Mouse (Mus musculus) urinary bladder, postnatal 14 days (tissue): Measurements from ENCODE around the gene Itpripl2.

Source experiments
- DNase-seq: peaks from one replicate; pipeline ENCODE4 v3.0.0; 2021; ENCODE audit warnings: low spot score

Gene Itpripl2

DNA sequence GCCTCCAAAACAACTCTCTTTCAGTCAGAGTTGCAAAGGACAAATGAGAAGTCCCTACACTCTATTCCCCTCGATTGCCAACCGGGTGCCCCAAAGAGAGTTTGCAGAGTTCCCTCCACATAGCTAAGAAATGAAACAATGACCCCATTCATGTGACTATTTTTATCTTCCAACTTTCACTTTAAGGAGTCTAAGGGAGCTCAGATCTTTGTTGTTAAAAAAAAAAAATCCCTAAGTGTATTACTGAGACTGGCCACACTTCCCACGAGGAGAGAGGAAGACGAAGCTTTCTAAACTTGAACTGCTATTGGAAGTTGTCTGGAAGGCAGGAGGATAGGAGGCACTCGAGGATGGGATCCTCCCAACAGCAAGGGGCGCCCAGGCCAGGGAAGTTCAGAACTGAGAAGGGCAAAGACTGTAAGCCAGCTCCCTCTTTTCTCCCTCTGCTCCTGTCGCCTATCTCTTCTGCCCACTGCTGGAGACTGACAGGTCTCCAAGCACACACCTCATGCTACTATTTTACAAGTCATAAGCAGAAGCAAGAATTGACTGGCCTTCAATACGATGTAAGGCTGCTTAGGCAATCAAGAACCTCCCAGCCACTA is 3.6 kb downstream of the Itpripl2 start:
- no peak for DNase-seq

DNA sequence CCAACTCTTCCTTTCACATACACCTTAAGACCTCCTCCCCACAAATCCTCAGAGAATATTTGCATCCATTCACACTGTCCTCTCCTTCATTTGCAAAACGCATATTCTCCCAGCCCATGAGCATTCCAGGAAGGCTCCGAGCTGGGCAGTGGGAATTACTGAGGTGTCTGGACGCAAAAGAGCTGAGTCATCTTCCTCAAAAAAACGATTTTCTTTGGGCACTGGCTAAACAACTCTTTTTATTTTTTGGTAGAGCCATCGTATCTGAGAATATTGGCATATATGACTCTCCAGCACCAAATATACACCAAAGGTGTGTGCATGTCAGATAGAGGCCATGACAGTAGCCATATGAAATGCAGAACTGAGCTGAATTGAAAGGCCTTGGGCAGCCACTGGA is 4.9 kb downstream of the Itpripl2 start:
- DNase-seq, result no peak

- no peak for DNase-seq
These were observed 7.8 kb downstream of the Itpripl2 start for GRCm38 (mm10) chr7:118483996-118484395.

- DNase-seq, result no peak
These were observed 9.8 kb downstream of the Itpripl2 start for GRCm38 (mm10) chr7:118482001-118482400.

GRCm38 (mm10) chr7:118481047-118481810 is 10.5 kb downstream of the Itpripl2 start:
- DNase-seq, result no peak

GRCm38 (mm10) chr7:118480160-118480709 is 11.5 kb downstream of the Itpripl2 start:
- no peak for DNase-seq

GRCm38 (mm10) chr7:118478835-118479312 is 12.9 kb downstream of the Itpripl2 start:
- peak; percentile 65 for DNase-seq

GRCm38 (mm10) chr7:118476428-118476827 is 15.3 kb downstream of the Itpripl2 start:
- no peak for DNase-seq

GRCm38 (mm10) chr7:118475008-118475705 is 16.6 kb downstream of the Itpripl2 start:
- DNase-seq, result no peak

DNA sequence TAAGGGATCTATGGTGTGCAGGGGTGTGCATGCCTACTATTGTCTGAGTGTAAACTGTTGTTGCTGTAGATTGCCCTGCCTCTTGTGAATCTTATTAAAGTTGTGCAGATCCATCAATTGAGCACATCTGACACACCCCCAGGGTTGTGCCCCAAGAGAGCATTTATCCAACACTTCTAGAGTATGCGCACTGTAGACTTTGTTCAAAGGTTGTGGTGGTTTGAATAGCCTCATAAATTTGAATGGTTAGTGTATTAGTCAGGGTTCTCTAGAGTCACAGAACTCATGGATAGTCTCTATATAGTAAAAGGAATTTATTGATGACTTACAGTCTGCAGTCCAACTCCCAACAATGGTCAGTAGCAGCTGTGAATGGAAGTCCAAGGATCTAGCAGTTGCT is 18.9 kb downstream of the Itpripl2 start:
- no peak for DNase-seq

DNA sequence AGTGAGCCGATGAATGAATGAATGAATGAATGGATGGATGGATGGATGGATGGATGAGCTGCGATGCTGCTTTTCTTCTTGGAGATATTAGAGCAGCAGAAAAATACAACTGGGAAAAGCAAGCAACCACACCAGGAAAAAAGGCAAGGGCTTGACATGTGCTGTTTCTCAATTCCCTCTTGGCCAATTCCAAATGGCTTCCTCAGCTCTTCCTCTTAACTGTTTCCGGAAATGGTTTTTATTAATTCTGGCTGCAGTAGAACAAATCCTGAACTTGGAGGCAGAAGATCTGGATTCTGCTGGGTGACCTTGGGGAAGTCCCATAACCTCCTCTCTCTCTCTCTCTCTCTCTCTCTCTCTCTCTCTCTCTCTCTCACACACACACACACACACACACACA is 23.7 kb downstream of the Itpripl2 start:
- DNase-seq, result no peak

DNA sequence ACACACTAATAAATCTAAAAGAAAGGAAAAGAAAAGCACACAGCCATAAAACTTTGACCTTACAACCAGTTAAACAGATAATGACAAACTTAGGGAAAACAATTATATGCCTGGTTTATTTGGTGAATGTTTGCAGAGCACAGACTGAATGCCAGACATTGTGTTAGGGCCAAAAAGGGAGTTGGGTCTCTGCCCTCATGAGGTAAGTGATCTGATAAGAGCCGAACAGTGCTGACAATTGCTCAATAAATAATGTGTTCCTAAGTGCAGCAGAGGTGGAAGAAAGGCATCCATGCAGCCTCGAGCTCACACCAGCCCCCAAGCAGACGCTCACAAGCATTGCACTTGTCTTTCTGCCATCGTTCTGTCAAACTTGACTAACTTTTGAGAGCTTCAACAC is 27.3 kb downstream of the Itpripl2 start:
- DNase-seq, result peak; percentile 25

- peak; percentile 36 for DNase-seq
These were observed 28.7 kb downstream of the Itpripl2 start for GRCm38 (mm10) chr7:118462818-118463762.

- DNase-seq, result no peak
These were observed 30.2 kb downstream of the Itpripl2 start for GRCm38 (mm10) chr7:118461400-118462136.

GRCm38 (mm10) chr7:118453722-118454121 is 38.1 kb downstream of the Itpripl2 start:
- no peak for DNase-seq

GRCm38 (mm10) chr7:118452940-118453339 is 38.8 kb downstream of the Itpripl2 start:
- no peak for DNase-seq

DNA sequence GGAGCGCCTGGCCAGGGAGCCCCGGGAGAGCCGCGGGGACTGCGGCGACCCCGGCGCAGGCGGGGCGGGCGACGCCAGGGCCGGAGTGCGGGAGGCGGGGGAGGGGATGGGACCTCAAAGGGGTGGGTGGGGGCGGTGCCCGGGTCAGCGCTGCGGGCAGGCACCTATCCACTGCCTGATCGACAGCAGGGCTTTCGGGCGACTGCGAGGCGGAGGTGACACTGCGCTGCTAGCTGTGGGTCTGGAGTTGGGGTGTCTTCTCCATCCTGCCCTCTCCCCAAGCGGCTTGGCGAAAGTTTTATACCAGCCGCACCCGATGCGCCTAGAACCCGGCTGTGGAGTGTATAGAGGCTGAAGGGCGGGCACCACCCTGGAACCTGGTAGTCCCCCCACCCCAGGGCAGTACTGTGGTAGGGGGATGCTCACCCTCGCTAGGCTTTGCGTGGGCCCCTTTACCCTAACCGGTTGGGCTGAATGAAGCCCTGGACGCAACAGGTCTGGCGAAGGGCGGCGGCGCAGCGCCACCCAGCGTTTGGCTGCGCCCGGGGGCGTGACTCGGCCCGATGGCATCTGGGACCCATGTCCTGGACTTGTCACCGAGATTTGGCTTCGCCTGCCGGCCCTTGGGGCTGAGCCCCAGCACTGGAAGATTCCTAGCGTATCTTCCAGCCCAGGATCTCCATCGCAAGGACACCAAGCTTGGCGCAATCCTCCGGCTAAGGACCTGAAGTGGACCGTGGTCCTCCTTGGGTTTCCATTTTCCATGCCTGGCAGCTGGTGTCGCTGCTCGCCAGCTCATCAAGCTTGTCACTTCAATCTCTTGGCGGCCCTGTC is 43.4 kb downstream of the Itpripl2 start, which contains the start of gene Syt17:
Syt17 (minus strand) TSS at position 89 of the 834 bp plus-strand sequence.
- DNase-seq, result peak; percentile 70

- DNase-seq, result peak; percentile 28
These were observed 44.3 kb downstream of the Itpripl2 start for GRCm38 (mm10) chr7:118447291-118448133.
